Mouse (Mus musculus): Measurements from ENCODE around the gene Csrnp1.

DNA sequence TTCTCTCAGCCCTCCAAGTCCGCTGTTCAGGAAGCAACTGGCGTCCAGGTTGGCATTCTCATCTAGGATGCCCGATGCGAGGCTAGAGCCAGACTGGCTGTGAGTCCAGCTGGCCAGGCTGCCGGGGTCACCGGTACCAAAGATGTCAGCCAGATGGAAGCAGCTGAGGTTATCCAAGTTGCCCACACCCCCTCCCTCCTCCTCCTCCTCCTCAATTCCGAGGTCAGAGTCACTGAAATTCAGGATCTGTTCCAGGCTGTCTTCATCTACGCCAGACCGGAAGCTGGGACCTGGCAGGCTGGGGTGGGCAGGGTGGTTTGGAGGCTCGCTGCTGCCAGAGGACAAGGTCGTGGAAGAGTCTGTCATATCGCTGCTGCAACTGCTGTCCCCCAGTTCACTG, 11.9 kb downstream of the Csrnp1 start:
- no peak for TF ChIP-seq CTCF (IDR thresholded peaks at IDR 0.05; ENCODE audit: borderline replicate concordance, extremely low read depth, insufficient read depth, insufficient read length)
- TF ChIP-seq POLR2A (IDR thresholded peaks at IDR 0.05; ENCODE audit: borderline replicate concordance, extremely low read depth, insufficient read depth, insufficient read length, poor library complexity, severe bottlenecking), result no peak
